Mouse (Mus musculus) forelimb bud, embryonic 11.5 days (tissue): Measurements from ENCODE around the gene Slc38a6.

ENCODE experiments used
- DNase-seq: peaks from one replicate; pipeline ENCODE4 v3.0.0-alpha.2; 2012; ENCODE audit warnings: low read depth, low spot score

Gene Slc38a6

GRCm38 (mm10) chr12:73355084-73355775 is 68.7 kb downstream of the Slc38a6 start:
- peak; percentile 74 for DNase-seq

- DNase-seq: no peak
Measured at GRCm38 (mm10) chr12:73356696-73357095, 70.1 kb downstream of the Slc38a6 start.

GRCm38 (mm10) chr12:73357311-73357710 is 70.7 kb downstream of the Slc38a6 start:
- no peak for DNase-seq

GRCm38 (mm10) chr12:73357736-73358135 is 71.2 kb downstream of the Slc38a6 start:
- DNase-seq: no peak

GRCm38 (mm10) chr12:73358640-73359039 is 72.1 kb downstream of the Slc38a6 start:
- DNase-seq: no peak

- no peak for DNase-seq
Measured at GRCm38 (mm10) chr12:73359520-73359919, 72.9 kb downstream of the Slc38a6 start.

GRCm38 (mm10) chr12:73361201-73361600 is 74.6 kb downstream of the Slc38a6 start:
- no peak for DNase-seq

GRCm38 (mm10) chr12:73363401-73363800 is 76.8 kb downstream of the Slc38a6 start:
- DNase-seq: no peak

GRCm38 (mm10) chr12:73363956-73364355 is 77.4 kb downstream of the Slc38a6 start:
- no peak for DNase-seq

GRCm38 (mm10) chr12:73366581-73366980 is 80.0 kb downstream of the Slc38a6 start:
- DNase-seq: no peak

GRCm38 (mm10) chr12:73367460-73368079 is 81.0 kb downstream of the Slc38a6 start:
- peak; percentile 94 for DNase-seq

- no peak for DNase-seq
Measured at GRCm38 (mm10) chr12:73368868-73369608, 82.5 kb downstream of the Slc38a6 start.

GRCm38 (mm10) chr12:73370367-73370944 is 83.9 kb downstream of the Slc38a6 start:
- no peak for DNase-seq

- no peak for DNase-seq
Measured at GRCm38 (mm10) chr12:73371132-73371531, 84.6 kb downstream of the Slc38a6 start.

GRCm38 (mm10) chr12:73378026-73378425 is 91.4 kb downstream of the Slc38a6 start:
- no peak for DNase-seq

GRCm38 (mm10) chr12:73378724-73379355 is 92.3 kb downstream of the Slc38a6 start:
- no peak for DNase-seq

GRCm38 (mm10) chr12:73380686-73381360 is 94.2 kb downstream of the Slc38a6 start:
- no peak for DNase-seq

GRCm38 (mm10) chr12:73381452-73381851 is 94.9 kb downstream of the Slc38a6 start:
- no peak for DNase-seq

GRCm38 (mm10) chr12:73382290-73383178 is 96.0 kb downstream of the Slc38a6 start:
- DNase-seq: no peak

GRCm38 (mm10) chr12:73383179-73383510 is 96.6 kb downstream of the Slc38a6 start:
- no peak for DNase-seq
